Mouse (Mus musculus) kidney, postnatal 0 days (tissue): Measurements from ENCODE around the gene Tbc1d22b. TPM values are rescaled to one million over a fixed set of nuclear protein-coding genes. Genes with fewer than 3 reads are reported as not detected.

Source experiments
- ATAC-seq: fragments of 200-750 bp; cut with Nextera tagmentation; replicated peaks from 2 replicates; pipeline ENCODE4 v1.8.0; 2017; ENCODE audit warnings: low read depth, moderate number of reproducible peaks, moderate TSS enrichment, moderate library complexity; ENCODE audit not compliant: low FRiP score
- DNase-seq: peaks from one replicate; pipeline ENCODE4 v3.0.0-alpha.2; 2016; ENCODE audit warnings: low spot score
- H3K27ac ChIP-seq: fragments of 300-500 bp; sonication (generic); 2 replicates; pipeline ENCODE4 v1.5.1; 2014; ENCODE audit warnings: mild to moderate bottlenecking
- H3K27me3 ChIP-seq: fragments of 300-500 bp; sonication (generic); 2 replicates; pipeline ENCODE4 v1.6.1; 2014; ENCODE audit warnings: low read length, mixed read lengths; ENCODE audit not compliant: insufficient read depth
- H3K36me3 ChIP-seq: fragments of 300-500 bp; sonication (generic); 2 replicates; pipeline ENCODE4 v1.6.1; 2014; ENCODE audit warnings: low read length, mixed read lengths; ENCODE audit not compliant: insufficient read depth
- H3K4me1 ChIP-seq: fragments of 300-500 bp; sonication (generic); replicated peaks from 2 replicates; pipeline ENCODE4 v1.6.1; 2014; ENCODE audit warnings: antibody characterized with exemption, low read length, mixed read lengths; ENCODE audit not compliant: insufficient read depth
- H3K4me2 ChIP-seq: fragments of 300-500 bp; sonication (generic); 2 replicates; pipeline ENCODE4 v1.6.1; 2014; ENCODE audit warnings: mild to moderate bottlenecking, low read length, moderate library complexity, mixed read lengths
- H3K4me3 ChIP-seq: fragments of 300-500 bp; sonication (generic); replicated peaks from 2 replicates; pipeline ENCODE4 v1.5.1; 2014; ENCODE audit warnings: low read depth, low read length
- H3K9ac ChIP-seq: fragments of 300-500 bp; sonication (generic); 2 replicates; pipeline ENCODE4 v1.6.1; 2014; ENCODE audit warnings: low read depth, low read length
- H3K9me3 ChIP-seq: fragments of 300-500 bp; sonication (generic); replicated peaks from 2 replicates; pipeline ENCODE4 v1.6.1; 2016; ENCODE audit warnings: low read length, inconsistent platforms, mixed read lengths
- CTCF ChIP-seq: IDR thresholded peaks from 2 replicates; pipeline ENCODE4 v1.5.1; 2016; ENCODE audit warnings: antibody characterized with exemption, low read depth, mild to moderate bottlenecking, moderate library complexity
- WGBS: fragments of 180-500 bp; shearing (Covaris S2); extraction: QIAGEN DNeasy Blood & Tissue Kit; methylation state at CpG from one replicate; pipeline ENCODE4 v1.1.7; 2014; 5-methylcytosine and 5-hydroxymethylcytosine counted together
- polyA plus RNA-seq: library from polyadenylated mRNA; unstranded; fragments of >200 nt; fragmentation: Nextera tagmentation; extraction: Ambion mirVana; gene quantifications from 2 replicates; pipeline ENCODE4 v1.2.1, GENCODE M21; 2015

Tbc1d22b gene
- polyA plus RNA-seq, 1 experiment from 2014 or later, result 12.0 TPM

- no peak overlapping the region for H3K4me2 ChIP-seq
- no peak overlapping the region for H3K4me3 ChIP-seq
- H3K36me3 ChIP-seq, result no peaks in the 10 kb centered on the region
- DNase-seq (no peak), ATAC-seq (no peak)
- no peak overlapping the region for H3K27ac ChIP-seq
- H3K27me3 ChIP-seq, result no peaks in the 10 kb centered on the region
- peaks cover 9% of the 10 kb centered on the region for H3K4me1 ChIP-seq
- H3K9me3 ChIP-seq, result no peaks in the 10 kb centered on the region
- H3K9ac ChIP-seq, result no peak overlapping the region
- TF ChIP-seq CTCF, result no peak
- 51% methylated on average over 7 of the region's 7 CpGs for WGBS
Measured at GRCm38 (mm10) chr17:29556893-29557292, 7.3 kb downstream of the Tbc1d22b start.

DNA sequence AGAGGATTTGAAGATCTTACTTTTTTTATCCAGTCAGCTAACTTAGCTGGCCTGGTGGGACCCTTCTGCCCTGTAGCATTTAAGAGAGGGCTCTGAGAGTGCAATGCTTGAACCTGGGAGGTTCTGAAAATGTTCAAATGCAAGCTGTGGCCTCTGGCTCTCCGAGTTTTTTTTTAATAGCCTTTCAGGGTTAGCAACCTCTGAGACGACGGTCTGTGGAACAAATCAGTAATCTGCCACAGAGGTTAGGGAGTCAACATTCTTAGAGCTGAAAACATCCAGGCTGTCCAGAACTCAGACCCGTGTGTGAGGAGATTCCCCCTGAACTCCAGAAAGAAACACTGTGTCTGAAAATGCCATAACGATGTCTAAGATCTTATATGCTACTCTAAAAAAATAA lies 8.9 kb downstream of the Tbc1d22b start:
- WGBS, result 33% methylated on average over 5 of the region's 5 CpGs
- DNase-seq (peak; percentile 61), ATAC-seq (no peak)
- Histone ChIP-seq H3K4me3 (no peak overlapping the region), H3K27me3 (no peaks in the 10 kb centered on the region), H3K4me2 (no peak overlapping the region), H3K36me3 (no peaks in the 10 kb centered on the region), H3K9me3 (no peaks in the 10 kb centered on the region), H3K4me1 (peaks cover 7% of the 10 kb centered on the region; the same call in 1 of the 2 replicates), H3K27ac (peak overlapping the region; percentile 5; the same call in 1 of the 2 replicates), H3K9ac (no peak overlapping the region)
- no peak for TF ChIP-seq CTCF

- ATAC-seq (no peak), DNase-seq (no peak)
- TF ChIP-seq CTCF, result no peak
- 94% methylated on average over 5 of the region's 5 CpGs for WGBS
- peaks cover 13% of the 10 kb centered on the region; the same call in 1 of the 2 replicates for H3K36me3 ChIP-seq
- H3K4me2 ChIP-seq, result no peak overlapping the region
- H3K9me3 ChIP-seq, result no peaks in the 10 kb centered on the region
- no peak overlapping the region for H3K27ac ChIP-seq
- H3K27me3 ChIP-seq, result no peaks in the 10 kb centered on the region
- no peaks in the 10 kb centered on the region for H3K4me1 ChIP-seq
- no peak overlapping the region for H3K4me3 ChIP-seq
- no peak overlapping the region for H3K9ac ChIP-seq
Measured at GRCm38 (mm10) chr17:29565521-29565920, 15.9 kb downstream of the Tbc1d22b start.

DNA sequence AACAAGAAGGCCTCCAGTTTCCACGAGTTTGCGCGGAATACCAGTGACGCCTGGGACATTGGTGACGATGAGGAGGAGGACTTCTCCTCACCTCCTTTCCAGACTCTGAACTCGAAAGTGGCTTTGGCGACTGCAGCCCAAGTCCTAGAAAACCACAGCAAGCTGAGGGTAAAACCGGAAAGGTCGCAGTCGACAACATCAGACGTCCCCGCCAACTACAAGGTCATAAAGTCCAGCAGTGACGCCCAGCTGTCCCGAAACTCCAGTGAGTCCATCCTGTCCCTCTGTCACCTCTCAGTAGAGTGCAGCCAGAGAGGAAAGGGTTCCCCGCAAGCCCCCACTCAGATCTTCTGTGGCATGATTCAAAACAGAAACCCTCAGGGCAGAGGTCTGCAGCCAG lies 18.9 kb downstream of the Tbc1d22b start:
- no peak for TF ChIP-seq CTCF
- H3K9ac ChIP-seq, result no peak overlapping the region
- DNase-seq (no peak), ATAC-seq (no peak)
- no peaks in the 10 kb centered on the region for H3K9me3 ChIP-seq
- H3K27ac ChIP-seq, result no peak overlapping the region
- no peaks in the 10 kb centered on the region for H3K4me1 ChIP-seq
- no peak overlapping the region for H3K4me2 ChIP-seq
- H3K36me3 ChIP-seq, result peaks cover 37% of the 10 kb centered on the region
- WGBS, result 71% methylated on average over 15 of the region's 15 CpGs
- H3K27me3 ChIP-seq, result no peaks in the 10 kb centered on the region
- H3K4me3 ChIP-seq, result no peak overlapping the region

DNA sequence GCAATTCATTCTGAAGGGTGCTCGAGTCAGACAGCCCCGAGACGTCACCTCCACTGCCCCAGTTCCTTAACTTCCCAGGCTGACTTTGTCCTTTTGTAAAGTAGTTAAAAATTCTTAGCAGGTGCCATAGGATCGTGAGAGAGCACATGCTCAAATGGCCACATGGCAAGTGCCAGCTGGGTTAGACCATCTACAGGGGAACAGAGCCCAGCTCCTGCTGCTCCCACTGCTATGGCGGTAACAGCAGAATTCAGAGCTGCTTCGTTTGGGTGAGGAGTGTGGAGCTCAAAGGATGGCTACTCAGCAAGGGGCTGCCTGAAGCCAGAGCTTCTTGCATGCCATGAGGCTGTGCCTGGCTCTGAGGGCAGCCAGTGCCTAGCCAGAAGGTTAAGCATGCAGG lies 20.2 kb downstream of the Tbc1d22b start:
- ATAC-seq (no peak), DNase-seq (no peak)
- Histone ChIP-seq H3K4me3 (no peak overlapping the region), H3K9me3 (no peaks in the 10 kb centered on the region), H3K4me2 (no peak overlapping the region), H3K9ac (no peak overlapping the region), H3K36me3 (peaks cover 31% of the 10 kb centered on the region), H3K27ac (no peak overlapping the region), H3K4me1 (no peaks in the 10 kb centered on the region), H3K27me3 (no peaks in the 10 kb centered on the region)
- 90% methylated on average over 6 of the region's 6 CpGs for WGBS
- TF ChIP-seq CTCF, result no peak

- Histone ChIP-seq H3K9me3 (no peaks in the 10 kb centered on the region), H3K4me1 (no peaks in the 10 kb centered on the region), H3K4me2 (no peak overlapping the region), H3K27me3 (no peaks in the 10 kb centered on the region), H3K27ac (no peak overlapping the region), H3K36me3 (peaks cover 46% of the 10 kb centered on the region), H3K4me3 (no peak overlapping the region), H3K9ac (no peak overlapping the region)
- 93% methylated on average over 4 of the region's 4 CpGs for WGBS
- no peak for DNase-seq
- no peak for TF ChIP-seq CTCF
- ATAC-seq, result peak; percentile 57; the same call in 1 of the 2 replicates
Measured at GRCm38 (mm10) chr17:29579579-29580126, 30.1 kb downstream of the Tbc1d22b start.

GRCm38 (mm10) chr17:29583569-29583968 lies 34.0 kb downstream of the Tbc1d22b start:
- 87% methylated on average over 5 of the region's 5 CpGs for WGBS
- Histone ChIP-seq H3K4me1 (no peaks in the 10 kb centered on the region), H3K9ac (no peak overlapping the region), H3K27ac (no peak overlapping the region), H3K9me3 (no peaks in the 10 kb centered on the region), H3K36me3 (peaks cover 34% of the 10 kb centered on the region), H3K27me3 (no peaks in the 10 kb centered on the region), H3K4me2 (no peak overlapping the region), H3K4me3 (no peak overlapping the region)
- no peak for ATAC-seq
- no peak for TF ChIP-seq CTCF
- DNase-seq, result no peak
